ENCODE assay signal across 8 mouse cellular contexts in the genomic region with DNA sequence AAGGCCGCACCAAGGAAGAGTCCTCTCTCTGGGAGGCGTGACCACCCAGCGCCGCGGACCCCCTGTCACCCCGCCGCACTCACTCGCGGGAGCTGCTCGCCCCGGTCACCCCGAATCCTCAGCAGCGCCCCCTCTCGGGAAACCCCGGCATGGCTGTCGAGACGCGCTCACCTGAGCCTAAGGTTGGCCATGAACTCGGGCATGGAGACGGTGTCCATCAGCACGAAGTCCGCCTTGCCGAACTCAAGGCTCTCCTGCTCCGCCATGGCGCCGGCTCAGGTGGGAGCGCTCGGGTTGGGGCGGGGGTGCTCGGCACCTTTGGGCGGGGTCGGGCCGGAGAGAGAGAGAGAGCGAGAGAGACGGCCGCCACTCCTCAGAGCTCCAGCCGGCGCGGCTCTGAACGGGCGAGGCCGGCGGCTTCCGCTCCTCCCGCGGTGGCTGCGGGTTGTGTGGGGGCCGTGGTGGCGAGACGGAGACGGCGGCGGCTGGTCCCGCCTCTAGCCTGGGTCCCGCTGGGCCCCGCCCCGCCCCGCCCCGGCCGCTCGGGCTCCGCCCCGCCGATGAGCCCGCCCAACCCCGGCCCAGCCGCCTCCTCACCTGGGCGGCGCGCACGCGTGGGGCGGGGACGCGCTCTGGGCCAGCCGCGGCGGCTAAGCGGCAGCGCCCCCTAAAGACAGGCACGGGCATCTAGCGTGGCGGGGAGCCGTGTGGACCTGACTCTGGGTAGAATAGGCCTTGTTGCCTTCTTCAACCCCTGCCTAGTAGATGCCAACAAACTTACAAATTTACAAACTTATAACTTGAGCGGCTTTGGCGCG. TPM values are rescaled to one million over a fixed set of nuclear protein-coding genes. Genes with fewer than 3 reads are reported as not detected.
DNase-seq lines count a peak whose midpoint lies in the region; ATAC-seq lines count a peak whose summit lies in the region.

A gene (minus strand): TSS at position 499 of the 818 bp plus-strand sequence.

- no peaks in the 10 kb centered on the region for H3K9me3 ChIP-seq in intestine, embryonic 15.5 days

- H3K36me3 ChIP-seq in intestine, embryonic 15.5 days = no peaks in the 10 kb centered on the region

- H3K9ac ChIP-seq in intestine, embryonic 15.5 days = peak within 1 kb of the TSS; percentile 71

- peak within 1 kb of the TSS; percentile 75 for H3K4me2 ChIP-seq in intestine, embryonic 15.5 days (replicated peaks)

- no peaks in the 10 kb centered on the region for H3K27me3 ChIP-seq in intestine, embryonic 15.5 days (replicated peaks)

- peak within 1 kb of the TSS; percentile 75 for H3K27ac ChIP-seq in intestine, embryonic 15.5 days

- H3K4me1 ChIP-seq in intestine, embryonic 15.5 days (replicated peaks) = 0 out of 2 replicates have a peak, but pooled peaks cover 7% of the 10 kb centered on the region

- ATAC-seq in intestine, embryonic 15.5 days = peak; percentile 90

- intact Hi-C loops in left cerebral cortex, postnatal 14 days (cut with DNase I) = loop anchor here (10.0 kb wide), 1 partner anchor 85 kb away; no protein-coding TSS in a partner anchor

- peak; percentile 96 for DNase-seq in adrenal gland, postnatal 10 days
- peak; percentile 89 for DNase-seq in embryo, embryonic 9.5 days (ENCODE audit: extremely low spot score)
- DNase-seq in gastrocnemius, postnatal 4 days (ENCODE audit: low spot score in 2 of 2) = peak; percentile 72 to 83
- peak; percentile 74 to 84 for DNase-seq in left cerebral cortex, postnatal 14 days (ENCODE audit: low spot score in 2 of 2)
- DNase-seq in mesoderm, embryonic 11.5 days (ENCODE audit: low read depth, low spot score) = peak; percentile 89
- peak; percentile 87 for DNase-seq in right cerebral cortex, postnatal 25 days
- DNase-seq in urinary bladder, postnatal 36 days (ENCODE audit: low spot score in 2 of 2) = peak; percentile 82 to 89

- H3K4me3 ChIP-seq in intestine, embryonic 15.5 days (replicated peaks) = peak within 1 kb of the TSS; percentile 71

- 1% methylated on average over 72 of the region's 87 CpGs for WGBS in intestine, embryonic 15.5 days

RNA-seq across cellular contexts. Expression of the gene that starts here (rescaled TPM):
- 10 to 100 TPM; 28.2 to 30.7 TPM for total RNA-seq in adrenal gland, postnatal 10 days (2021)
- total RNA-seq in gastrocnemius, postnatal 4 days (2021) = 1 to 10 TPM; 7.4 to 8.4 TPM
- 68.2 and 72.3 TPM in 2 replicates for polyA plus RNA-seq in intestine, embryonic 15.5 days (2015; fragmentation: Nextera tagmentation; extraction: Ambion mirVana)
- 1 to 10 TPM; 4.1 to 4.6 TPM for total RNA-seq in left cerebral cortex, postnatal 14 days (2021)

Comparison
In these comparisons a context has a peak if more than half of its experiments do, and no peak if none do; other contexts are left out.
1. Peak in every context shown above with its lines: DNase-seq, ATAC-seq, H3K4me3 ChIP-seq and H3K27ac ChIP-seq.